Mouse (Mus musculus): ENCODE measurements around the gene Lacc1. TPM values are rescaled to one million over a fixed set of nuclear protein-coding genes. Genes with fewer than 3 reads are reported as not detected.
A peak's percentile ranks its signal among the peaks of the same experiment; 100 is the strongest.
"Not testable (repeated sequence)": the region's sequence is repeated elsewhere in the genome, so short reads cannot be mapped to it uniquely, and the experiment has no call there.

The Lacc1 gene
- total RNA-seq (2021) (10 to 100 TPM in 1 of 2 experiments, 1 to 10 TPM in 1; 7.8 to 10.5 TPM), polyA plus RNA-seq (2012; rRNA removed) (7.0 and 7.8 TPM in 2 replicates)
- long read RNA-seq, transcript Lacc1-201 (8 exons, 2,444 nt) = major isoform, 14 of 16 reads
- long read RNA-seq, partial matches to known transcripts = 1 of 16 reads
- long read RNA-seq, other reads (novel, unspliced or antisense) = 1 of 16 reads

GRCm38 (mm10) chr14:77036226-77037046, at the start of gene Lacc1, which contains the start of gene Ccdc122:
Lacc1 (minus strand) TSS chr14:77036904.
Ccdc122 (plus strand) TSS chr14:77036772.
- peak; percentile 92 for DNase-seq

GRCm38 (mm10) chr14:77081248-77081647, 44.5 kb upstream of the Lacc1 start:
- DNase-seq = no peak

GRCm38 (mm10) chr14:77069361-77069760, 32.7 kb upstream of the Lacc1 start:
- DNase-seq = peak; percentile 57

GRCm38 (mm10) chr14:77053288-77053687, 16.6 kb upstream of the Lacc1 start:
- no peak for DNase-seq

GRCm38 (mm10) chr14:77037832-77038425, 1.2 kb upstream of the Lacc1 start:
- DNase-seq = peak; percentile 53

- no peak for DNase-seq
Observed at GRCm38 (mm10) chr14:77037330-77037729, 626 bp upstream of the Lacc1 start.

GRCm38 (mm10) chr14:77034970-77035369, 1.7 kb downstream of the Lacc1 start:
- no peak for DNase-seq

GRCm38 (mm10) chr14:77034175-77034915, 2.4 kb downstream of the Lacc1 start:
- DNase-seq = no peak

GRCm38 (mm10) chr14:77033391-77033790, 3.3 kb downstream of the Lacc1 start:
- DNase-seq = no peak

- DNase-seq = no peak
Observed at GRCm38 (mm10) chr14:77032433-77032832, 4.3 kb downstream of the Lacc1 start.

- DNase-seq = no peak
Observed at GRCm38 (mm10) chr14:77030808-77031207, 5.9 kb downstream of the Lacc1 start.

GRCm38 (mm10) chr14:77029319-77030054, 7.2 kb downstream of the Lacc1 start:
- no peak for DNase-seq

- DNase-seq = peak; percentile 58
Observed at GRCm38 (mm10) chr14:77024499-77024898, 12.2 kb downstream of the Lacc1 start.

- DNase-seq = no peak
Observed at GRCm38 (mm10) chr14:77017211-77017610, 19.5 kb downstream of the Lacc1 start.

- not testable (repeated sequence) for DNase-seq
Observed at GRCm38 (mm10) chr14:77016783-77017182, 19.9 kb downstream of the Lacc1 start.

GRCm38 (mm10) chr14:77011804-77012203, 24.9 kb downstream of the Lacc1 start:
- DNase-seq = peak; percentile 62

- peak; percentile 84 for DNase-seq
Observed at GRCm38 (mm10) chr14:77008238-77008637, 28.5 kb downstream of the Lacc1 start.

GRCm38 (mm10) chr14:77005566-77005965, 31.1 kb downstream of the Lacc1 start:
- DNase-seq = no peak

GRCm38 (mm10) chr14:77004740-77005139, 32.0 kb downstream of the Lacc1 start:
- no peak for DNase-seq

GRCm38 (mm10) chr14:76990351-76990750, 46.4 kb downstream of the Lacc1 start:
- not testable (repeated sequence) for DNase-seq

- no peak for DNase-seq
Observed at GRCm38 (mm10) chr14:76981781-76982180, 54.9 kb downstream of the Lacc1 start.

- DNase-seq = no peak
Observed at GRCm38 (mm10) chr14:76981176-76981575, 55.5 kb downstream of the Lacc1 start.
